Mouse (Mus musculus) liver, adult (tissue): ENCODE results near the gene Hbb-bh2.

Experiments
- GATA4 ChIP-seq: IDR thresholded peaks from 2 replicates; pipeline ENCODE4 v1.6.1; 2014; ENCODE audit warnings: mild to moderate bottlenecking, low read length; ENCODE audit not compliant: insufficient replicate concordance

Hbb-bh2 gene

DNA sequence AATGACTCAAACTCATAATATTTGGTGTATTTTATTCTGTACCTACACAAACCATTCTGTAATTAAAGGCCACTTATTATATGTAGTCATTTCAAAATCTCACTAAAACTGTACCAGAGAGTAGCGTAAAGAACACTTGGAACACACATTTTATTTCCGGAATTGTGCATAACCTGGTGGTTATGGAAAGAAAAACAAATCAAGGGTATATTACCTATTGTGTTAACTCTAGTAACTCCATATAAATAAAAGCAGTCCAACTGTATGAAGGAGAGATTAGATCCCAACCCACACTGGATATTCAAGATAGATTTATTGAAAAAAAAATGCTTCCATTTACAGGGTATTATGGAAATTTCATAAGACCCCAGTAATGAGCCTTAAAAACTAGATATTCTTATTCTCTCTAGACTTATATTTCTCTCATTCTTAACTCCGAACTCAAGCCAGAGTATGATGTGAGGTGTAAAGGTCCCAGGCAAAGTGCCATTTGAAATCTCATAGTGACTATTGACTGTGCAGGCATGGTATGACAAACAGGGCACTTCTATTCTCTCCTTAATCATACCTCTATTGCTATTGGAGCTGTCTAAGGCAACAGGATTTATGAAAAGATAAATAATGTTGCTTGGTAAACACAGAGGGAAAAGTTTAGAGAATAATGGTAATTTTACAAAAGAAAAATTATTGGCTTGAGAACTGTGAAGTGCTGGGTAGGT lies 14.6 kb downstream of the Hbb-bh2 start:
- TF ChIP-seq GATA4: no peak

DNA sequence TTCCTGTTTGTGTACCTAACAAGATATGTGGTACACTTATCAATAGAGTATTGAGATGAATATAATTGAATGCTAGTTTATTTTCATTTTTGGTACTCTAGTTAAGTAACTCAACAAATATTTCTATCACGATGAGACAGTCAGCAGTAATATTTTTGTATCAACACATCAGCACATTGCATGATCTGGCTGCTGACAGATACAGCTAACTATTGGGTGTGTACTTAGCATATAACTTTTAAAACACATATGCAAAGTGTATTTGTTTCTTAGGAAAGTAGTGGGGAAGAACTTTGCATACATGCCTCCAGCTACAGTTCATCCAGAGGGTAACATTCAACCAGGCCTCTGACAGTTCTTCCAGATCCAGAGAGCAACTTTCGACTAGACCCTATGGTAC lies 15.7 kb downstream of the Hbb-bh2 start:
- no peak for TF ChIP-seq GATA4

DNA sequence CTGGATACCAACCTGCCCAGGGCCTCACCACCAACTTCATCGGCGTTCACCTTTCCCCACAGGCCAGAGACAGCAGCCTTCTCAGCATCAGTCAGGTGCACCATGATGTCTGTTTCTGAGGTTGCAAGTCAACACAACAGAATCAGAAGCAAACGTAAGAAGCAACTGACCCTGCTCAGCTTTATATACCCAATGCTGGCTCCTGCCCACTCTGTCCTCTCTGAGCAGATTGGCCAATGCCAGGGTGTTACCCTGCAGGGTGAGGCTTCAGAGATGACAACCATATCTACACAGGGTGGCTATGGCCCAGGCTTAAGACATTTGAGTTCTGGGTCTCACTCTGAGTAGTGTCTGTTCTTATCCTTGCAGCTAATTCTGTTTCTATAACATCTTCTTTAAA lies 26.6 kb downstream of the Hbb-bh2 start, which contains the start of gene Hbb-bt:
Gene Hbb-bt (minus strand): TSS at position 231 of the 400 bp plus-strand sequence.
- TF ChIP-seq GATA4: no peak

DNA sequence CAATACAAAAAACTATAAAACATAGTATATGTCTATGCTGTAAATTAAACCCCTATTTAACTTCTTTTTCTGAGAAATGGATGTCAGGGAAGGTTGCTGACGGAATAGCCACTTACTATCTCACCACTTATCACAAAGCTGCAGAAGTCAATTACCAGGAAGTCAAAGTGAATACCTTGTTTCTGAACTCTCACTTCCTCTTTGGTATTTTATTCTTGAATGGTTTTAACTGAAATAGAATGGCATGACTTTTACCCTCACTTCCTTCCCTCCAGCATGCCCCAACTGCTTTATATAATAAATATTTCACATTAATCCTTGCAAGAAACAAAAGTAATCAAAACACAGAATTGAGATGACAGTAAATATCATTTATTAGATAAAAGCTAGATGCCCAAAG lies 28.1 kb downstream of the Hbb-bh2 start:
- no peak for TF ChIP-seq GATA4

DNA sequence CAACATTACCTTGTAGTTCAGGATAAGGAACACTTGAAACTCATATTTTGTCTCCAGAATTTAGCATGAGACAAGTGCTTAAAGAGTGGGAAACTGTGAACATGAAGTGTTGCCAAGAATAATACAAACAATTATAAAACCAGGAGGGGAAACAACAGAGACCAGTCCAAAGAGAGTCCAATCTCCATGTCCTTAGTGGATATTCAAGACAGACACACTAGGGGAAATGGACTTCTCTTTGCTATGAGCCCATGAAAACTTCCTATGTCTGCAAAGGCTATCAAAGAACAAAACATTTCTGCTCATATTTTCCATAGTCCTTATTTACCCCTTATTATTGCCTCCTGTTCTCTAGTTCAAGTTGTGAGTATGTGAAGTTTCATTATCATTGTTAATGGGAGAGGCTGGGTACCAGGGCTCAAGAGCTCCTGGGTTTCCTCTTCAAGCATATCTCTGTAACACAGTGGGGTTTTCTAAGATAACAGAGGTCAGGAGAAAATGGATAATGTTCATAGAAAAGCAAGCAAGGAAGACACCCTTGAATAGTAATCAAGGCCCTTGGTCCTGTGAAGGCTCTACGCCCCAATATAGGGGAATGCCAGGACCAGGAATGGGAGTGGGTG lies 29.0 kb downstream of the Hbb-bh2 start:
- no peak for TF ChIP-seq GATA4

DNA sequence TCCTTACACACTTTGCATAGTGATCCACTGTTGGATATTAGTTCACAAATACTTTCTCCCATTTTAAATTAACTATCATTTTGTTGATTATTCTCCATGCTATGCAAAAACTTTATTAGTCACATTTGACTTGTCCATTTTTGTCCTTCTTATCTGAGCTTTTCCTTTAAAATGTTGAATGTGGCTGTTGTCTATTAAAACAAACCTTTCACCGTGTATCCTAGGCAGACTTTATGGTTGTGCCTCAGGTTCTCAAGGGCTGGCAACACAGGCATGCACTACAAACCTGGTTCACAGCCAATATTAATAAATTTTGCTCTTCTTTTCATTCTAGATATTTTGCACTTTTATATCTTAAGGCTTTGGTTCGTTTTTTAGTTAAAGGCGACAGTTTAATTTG lies 29.6 kb downstream of the Hbb-bh2 start:
- TF ChIP-seq GATA4: no peak

DNA sequence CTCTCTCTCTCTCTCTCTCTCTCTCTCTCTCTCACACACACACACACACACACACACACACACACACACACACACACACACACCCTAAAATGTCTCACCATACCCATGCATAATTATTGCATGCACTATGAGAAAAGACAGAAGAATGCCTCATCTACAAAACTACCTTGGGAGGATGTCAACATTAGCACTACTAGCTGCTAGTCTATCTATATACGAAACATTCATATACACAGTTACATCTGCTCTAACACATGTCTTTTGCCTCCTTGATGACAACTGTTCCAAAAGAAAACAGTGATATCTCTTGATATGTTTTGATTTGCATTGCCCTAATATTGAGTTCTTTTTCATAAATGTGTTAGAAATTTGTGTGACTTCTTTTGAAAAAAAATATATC lies 30.0 kb downstream of the Hbb-bh2 start:
- TF ChIP-seq GATA4: no peak

DNA sequence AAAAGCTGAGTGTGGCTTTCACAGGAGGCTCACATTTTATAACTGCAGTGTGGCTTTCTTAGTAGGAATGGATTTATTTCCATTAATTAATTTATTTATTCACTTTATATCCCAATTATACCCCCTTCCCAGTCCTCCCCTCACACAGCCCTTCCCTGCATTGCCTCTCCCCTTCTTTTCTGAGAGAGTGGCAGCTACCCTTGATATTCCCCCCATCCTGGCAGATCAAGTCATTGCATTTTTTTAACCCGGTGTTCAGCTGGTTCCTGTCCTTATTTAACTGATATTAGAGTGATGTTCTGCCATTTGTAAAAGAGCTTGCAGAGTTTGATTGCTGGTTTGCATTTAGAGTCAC lies 30.5 kb downstream of the Hbb-bh2 start:
- TF ChIP-seq GATA4: no peak

DNA sequence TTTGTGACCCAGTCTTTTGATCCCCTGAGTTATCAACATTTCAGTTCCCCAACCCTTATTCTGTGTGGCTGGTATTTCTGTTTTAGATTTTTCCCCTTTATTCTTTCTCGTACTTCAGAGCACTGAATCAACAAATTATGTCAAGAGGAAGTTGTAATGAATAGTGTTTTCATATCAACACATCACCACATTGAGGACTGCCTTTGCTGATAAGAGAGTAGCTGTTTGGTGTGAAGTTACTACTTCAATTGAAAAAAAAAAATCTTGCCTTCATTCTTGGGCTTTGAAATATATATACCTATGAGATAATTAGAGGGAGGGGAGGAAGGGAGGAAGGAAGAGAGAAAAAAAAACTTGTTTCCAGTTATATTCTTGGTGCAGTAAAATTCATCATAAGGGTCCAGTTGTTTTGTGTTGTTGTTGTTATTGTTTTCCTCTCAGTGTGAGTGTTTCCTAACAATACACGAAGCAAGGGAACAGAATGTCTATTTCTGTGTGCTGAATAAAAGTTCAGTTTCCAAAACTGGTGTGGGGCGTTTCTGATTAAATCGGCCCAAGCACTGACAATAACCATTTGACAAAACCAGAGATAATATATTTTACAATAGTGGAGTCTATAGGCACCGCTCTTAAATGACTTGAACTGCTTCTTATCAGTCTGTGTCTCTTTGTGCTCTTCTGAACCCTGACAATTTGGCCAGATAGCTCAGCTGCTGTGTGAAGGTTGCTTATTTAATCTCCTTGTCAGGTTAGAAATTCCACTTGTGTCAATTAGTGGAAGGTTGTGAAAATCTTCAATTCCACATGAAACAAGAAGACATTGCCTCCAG lies 31.1 kb downstream of the Hbb-bh2 start:
- TF ChIP-seq GATA4: no peak

DNA sequence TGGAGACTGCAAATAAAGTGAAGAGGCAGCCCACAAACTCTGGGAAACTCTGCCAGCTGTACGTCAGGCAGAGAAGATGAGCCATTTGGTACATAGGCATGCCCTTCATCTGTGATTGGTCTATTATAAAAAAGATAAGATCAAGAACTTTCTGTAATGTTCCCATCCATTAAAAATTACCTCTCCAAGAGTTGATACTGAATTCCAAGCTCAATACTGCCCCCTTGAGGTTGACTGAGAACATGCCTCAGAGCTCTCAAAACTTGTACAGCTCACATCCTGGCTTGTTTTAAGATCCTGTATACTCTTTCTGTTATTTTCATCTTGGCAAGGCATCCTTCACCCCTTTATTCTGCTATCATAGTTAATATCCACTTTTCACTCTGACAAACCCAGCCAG lies 33.5 kb downstream of the Hbb-bh2 start:
- TF ChIP-seq GATA4: no peak

DNA sequence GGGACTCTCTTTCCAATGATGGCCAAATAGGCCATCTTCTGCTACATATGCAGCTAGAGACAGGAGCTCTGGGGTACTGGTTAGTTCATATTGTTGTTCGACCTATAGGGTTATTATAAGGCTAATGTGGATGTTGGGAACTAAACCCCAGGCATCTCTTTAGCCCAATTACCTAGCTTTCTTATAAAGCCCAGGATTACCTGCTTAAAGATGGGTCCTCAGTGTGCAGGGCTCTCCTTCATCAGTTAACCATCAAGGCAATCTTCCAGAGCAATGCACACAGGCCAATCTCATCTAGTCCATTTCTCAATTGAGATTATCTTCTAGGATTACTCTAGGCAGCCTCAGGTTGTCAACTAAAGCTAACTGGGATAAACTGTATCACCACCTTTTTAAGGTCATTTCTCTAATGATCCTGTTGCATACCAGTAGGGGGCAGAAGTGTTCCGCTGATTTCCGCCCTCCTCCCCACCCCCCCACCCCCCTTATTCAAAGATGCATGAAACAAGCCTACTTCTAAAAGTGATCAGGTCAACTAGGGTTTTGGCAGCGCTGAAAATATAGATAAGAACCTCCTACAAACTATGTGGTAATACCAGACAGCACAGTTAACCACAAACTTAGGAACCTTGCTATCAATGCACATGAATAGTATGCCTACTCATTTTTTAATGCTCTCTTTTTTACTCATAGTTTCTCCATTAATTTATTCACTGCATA lies 47.5 kb downstream of the Hbb-bh2 start:
- no peak for TF ChIP-seq GATA4

DNA sequence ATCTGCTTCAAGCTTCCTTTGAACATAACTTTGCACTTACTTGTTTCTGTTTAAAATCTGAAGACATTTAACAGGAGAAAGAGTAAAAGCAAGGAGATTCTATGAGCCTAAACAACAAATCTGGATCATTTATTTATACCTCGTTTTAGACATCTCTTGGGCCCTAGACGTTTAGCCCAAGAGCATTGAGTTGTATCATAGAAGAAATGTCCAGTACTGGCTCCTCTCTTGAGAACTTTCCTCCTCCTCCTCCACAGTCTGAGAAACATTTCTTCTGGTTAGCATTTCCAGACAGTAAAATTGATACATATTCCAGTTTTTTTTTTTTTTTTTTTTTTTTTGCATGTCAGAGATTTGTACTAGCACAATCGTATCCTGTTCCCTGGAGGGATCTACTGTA lies 48.6 kb downstream of the Hbb-bh2 start, which contains the start of gene Olfr67:
Gene Olfr67 (minus strand): TSS at position 101 of the 400 bp plus-strand sequence.
- TF ChIP-seq GATA4: no peak
